Mouse (Mus musculus) testis, adult 2 months (tissue): ENCODE data around the gene Cmss1.

Experiments used
- CTCF ChIP-seq: fragments of 200-500 bp; IDR thresholded peaks from 2 replicates; pipeline ENCODE4 v1.5.1; 2012; ENCODE audit warnings: low read depth, mild to moderate bottlenecking, inconsistent platforms, low read length, moderate library complexity; ENCODE audit not compliant: control insufficient read depth, insufficient read depth, insufficient replicate concordance
- POLR2A ChIP-seq: fragments of 200-500 bp; IDR thresholded peaks from 2 replicates; pipeline ENCODE4 v1.6.1; 2012; ENCODE audit warnings: low read depth, mild to moderate bottlenecking, inconsistent platforms, low read length, moderate library complexity; ENCODE audit not compliant: control insufficient read depth

GRCm38 (mm10) chr16:57281417-57281816, 325.2 kb downstream of the Cmss1 start:
- TF ChIP-seq CTCF: no peak
- no peak for TF ChIP-seq POLR2A
